Mouse (Mus musculus) granulocyte monocyte progenitor cell, adult 5-6 weeks (primary cell): ENCODE data around the gene Fam71a. TPM values are rescaled to one million over a fixed set of nuclear protein-coding genes. Genes with fewer than 3 reads are reported as not detected.

Experiments
- ATAC-seq: replicated peaks from 2 replicates; pipeline ENCODE4 v1.8.0; 2016; ENCODE audit warnings: mild to moderate bottlenecking, moderate TSS enrichment, inconsistent platforms; ENCODE audit not compliant: poor library complexity, severe bottlenecking
- total RNA-seq, 2 experiments: library from RNA; stranded (forward) in 1 of 2; stranded (reverse) in 1 of 2; fragments of 200-712, 200-1000 nt in 1 of 2; fragments of >200 nt in 1 of 2; fragmentation: Nextera tagmentation in 1 of 2; gene quantifications; 2 replicates each; pipeline ENCODE4 v1.2.3; 2014 to 2017

Gene Fam71a
- total RNA-seq, 2 experiments from 2014 or later = 1.1 TPM; not detected in 1

DNA sequence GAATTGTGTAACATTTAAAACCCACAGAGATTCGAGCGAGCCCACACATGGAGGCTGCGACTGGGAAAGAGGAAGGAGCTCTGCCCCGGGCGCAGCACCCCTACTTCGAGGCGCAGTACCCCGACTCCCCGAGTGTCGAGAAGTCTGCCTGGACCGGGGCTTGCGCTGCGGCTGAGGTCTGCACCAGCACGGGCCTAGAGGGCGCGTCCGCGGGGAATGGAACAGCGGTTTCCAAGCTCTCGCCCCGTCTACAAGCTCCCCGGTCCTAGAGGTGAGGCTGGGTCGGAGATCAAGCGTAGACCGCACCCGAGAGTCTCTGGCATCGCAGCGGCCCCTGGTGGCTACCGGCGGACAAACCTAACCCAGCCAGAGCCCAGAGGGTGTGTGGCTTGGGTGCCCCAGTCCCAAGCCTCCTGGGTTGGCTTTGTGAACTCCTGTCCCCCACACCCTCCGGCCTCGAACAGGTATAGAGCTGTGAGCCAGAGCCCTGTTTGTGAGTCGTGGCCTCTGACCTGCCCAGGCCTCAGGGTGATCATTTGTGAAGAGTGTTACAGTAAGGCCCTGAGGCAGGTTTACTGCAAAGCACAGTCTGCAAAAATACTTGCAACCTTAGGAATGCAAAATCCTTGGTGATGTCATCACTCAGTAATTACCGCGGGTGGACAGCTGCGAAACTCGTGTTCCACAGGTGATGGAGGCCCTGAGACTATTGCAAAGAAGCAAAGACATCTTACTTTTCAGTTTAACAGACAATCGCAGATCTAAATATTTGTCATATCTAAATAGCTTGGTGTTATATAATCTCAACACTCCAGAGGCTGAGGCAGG is 38.6 kb downstream of the Fam71a start:
- peak; percentile 83 for ATAC-seq

DNA sequence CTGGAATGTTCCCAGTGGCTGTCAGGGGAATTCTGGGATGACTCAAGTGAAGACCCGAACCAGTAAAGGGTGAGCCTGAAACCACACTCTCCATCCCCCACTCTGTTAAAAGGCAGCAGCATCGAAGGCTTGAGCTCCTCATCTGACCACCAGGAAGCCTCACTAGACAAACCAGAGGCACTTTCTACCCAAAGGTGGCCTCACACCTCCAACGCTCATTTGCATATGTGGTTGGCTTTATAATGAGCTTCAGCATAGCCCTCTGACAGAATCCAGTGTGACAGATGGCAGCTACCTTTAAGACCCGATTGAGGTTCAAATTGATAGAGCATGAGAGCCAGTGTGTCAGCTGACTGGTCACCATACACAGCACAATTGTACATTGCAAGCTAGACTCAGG is 40.3 kb downstream of the Fam71a start:
- ATAC-seq = no peak

DNA sequence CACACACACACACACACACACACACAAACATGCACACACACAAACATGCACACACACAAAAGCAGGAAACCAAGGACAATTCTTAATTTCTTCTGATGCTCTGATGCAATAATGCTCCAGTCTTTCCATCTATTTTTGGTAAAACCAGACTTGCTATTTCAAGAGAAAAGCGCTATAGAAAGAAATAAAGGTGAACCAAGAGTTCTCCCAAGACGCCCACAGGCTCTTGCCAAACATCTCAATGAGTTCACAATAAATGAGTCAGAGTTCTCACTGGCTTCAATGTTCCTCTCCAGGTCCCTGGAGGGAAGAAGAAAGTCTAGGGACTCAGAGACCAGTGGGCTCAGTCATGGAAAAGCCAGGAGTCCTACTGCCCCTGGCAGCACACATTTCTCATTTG is 40.9 kb downstream of the Fam71a start:
- ATAC-seq = peak; percentile 26

DNA sequence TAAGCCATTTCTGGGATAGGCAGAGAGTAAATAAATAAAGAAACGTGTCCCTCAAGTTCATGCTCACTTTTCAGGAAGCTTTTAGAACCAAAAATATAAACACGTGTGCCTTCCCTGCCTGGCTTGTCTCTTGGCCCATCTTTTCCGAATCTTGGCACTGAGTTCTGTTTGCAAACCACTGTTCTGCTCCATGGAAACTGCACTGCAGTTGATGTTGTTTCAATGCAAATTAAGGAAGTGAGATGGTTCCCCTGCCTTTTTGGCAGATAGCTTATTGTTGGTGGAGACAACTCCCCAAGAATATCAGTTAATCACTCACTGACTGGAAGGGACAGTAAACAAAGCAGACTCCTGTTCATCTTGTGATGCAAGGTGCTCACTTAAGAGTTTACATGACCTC is 41.9 kb downstream of the Fam71a start:
- ATAC-seq = peak; percentile 42

DNA sequence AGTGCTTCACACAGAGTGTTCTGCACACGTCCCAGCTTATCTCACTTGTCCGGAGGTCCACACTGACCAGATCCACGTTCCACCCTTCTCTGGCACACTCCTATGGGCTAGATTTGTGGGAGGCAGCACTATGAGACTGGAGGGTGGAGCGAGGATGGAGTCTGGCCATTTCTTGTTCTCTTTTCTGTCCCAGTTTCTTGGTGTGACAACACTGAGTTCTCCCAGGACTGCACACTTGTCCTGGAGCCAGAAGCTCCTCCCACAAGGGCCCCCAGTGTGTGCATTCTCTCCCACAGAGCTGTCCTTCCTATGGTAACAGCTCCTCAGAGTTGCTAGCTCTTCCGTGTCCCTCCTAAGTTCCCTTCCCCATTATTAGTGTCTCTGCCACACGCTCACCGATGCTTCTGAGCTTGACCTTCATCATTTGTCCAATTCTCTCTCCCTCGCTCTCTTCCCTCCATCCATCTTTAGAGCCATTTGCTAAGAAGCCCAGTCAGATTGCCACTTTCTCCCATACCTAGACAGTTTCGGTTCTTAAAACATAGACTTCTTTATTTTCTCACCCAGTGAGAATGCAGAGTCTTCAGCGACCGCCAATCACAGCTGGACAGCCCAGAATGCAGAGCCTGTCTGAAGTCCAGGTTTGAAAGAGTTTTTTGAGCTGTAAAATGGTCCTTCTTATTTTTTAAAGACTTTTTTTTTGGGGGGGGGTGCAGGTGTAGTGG is 48.9 kb downstream of the Fam71a start:
- no peak for ATAC-seq

DNA sequence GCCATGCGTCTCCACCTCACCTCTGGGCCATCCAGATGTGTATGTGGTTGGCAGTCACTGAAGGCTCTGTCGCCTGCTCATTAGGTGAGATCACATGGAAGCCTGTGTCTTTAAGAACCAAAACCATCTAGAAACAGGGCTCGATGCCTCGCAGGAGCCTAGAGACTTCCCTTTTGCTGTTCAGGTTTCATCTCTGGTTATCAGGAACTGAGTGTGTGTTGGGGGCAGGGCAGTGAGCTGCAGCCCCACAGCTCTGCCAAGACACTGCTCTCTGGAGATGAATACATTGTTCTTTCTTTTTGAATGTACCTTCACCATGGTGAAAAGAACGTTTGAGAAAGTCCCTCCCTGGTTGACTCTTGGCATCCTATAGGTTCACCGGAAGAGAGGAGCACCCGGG is 49.7 kb downstream of the Fam71a start:
- ATAC-seq = peak; percentile 45

Other genes with a start within 250 kb of the Fam71a start
- 27.0 and 34.8 TPM in 2 replicates for gene Angel2, start 239.7 kb downstream of the Fam71a start, total RNA-seq (2014; fragmentation: Nextera tagmentation)
- 29.4 and 49.4 TPM in 2 replicates for gene Angel2, start 239.7 kb downstream of the Fam71a start, total RNA-seq (2017)
- 0.64 TPM in 1 of 2 replicates, not detected in the other for gene Vash2, start 185.5 kb downstream of the Fam71a start, total RNA-seq (2014; fragmentation: Nextera tagmentation)
- gene Vash2, start 185.5 kb downstream of the Fam71a start, total RNA-seq (2017) = 0.21 TPM in 1 of 2 replicates, not detected in the other
- gene Flvcr1, start 138.7 kb downstream of the Fam71a start, total RNA-seq (2014; fragmentation: Nextera tagmentation) = 25.1 and 29.5 TPM in 2 replicates
- 27.0 and 32.6 TPM in 2 replicates for gene Flvcr1, start 138.7 kb downstream of the Fam71a start, total RNA-seq (2017)
- not detected in 2 replicates for gene Spata45, start 128.2 kb downstream of the Fam71a start, total RNA-seq (2014; fragmentation: Nextera tagmentation)
- gene Spata45, start 128.2 kb downstream of the Fam71a start, total RNA-seq (2017) = not detected in 2 replicates
- gene Tatdn3, start 101.9 kb downstream of the Fam71a start, total RNA-seq (2014; fragmentation: Nextera tagmentation) = 4.0 and 21.4 TPM in 2 replicates
- 9.3 and 12.5 TPM in 2 replicates for gene Tatdn3, start 101.9 kb downstream of the Fam71a start, total RNA-seq (2017)
- gene Nsl1, start 101.8 kb downstream of the Fam71a start, total RNA-seq (2014; fragmentation: Nextera tagmentation) = 11.1 and 12.6 TPM in 2 replicates
- gene Nsl1, start 101.8 kb downstream of the Fam71a start, total RNA-seq (2017) = 14.1 and 17.6 TPM in 2 replicates
- gene Batf3, start 67.0 kb downstream of the Fam71a start, total RNA-seq (2014; fragmentation: Nextera tagmentation) = not detected in 2 replicates
- gene Batf3, start 67.0 kb downstream of the Fam71a start, total RNA-seq (2017) = not detected in 2 replicates
- gene Atf3, start 53.2 kb upstream of the Fam71a start, total RNA-seq (2014; fragmentation: Nextera tagmentation) = not detected in 2 replicates
- gene Atf3, start 53.2 kb upstream of the Fam71a start, total RNA-seq (2017) = 8.7 and 12.8 TPM in 2 replicates
- gene Nenf, start 153.4 kb upstream of the Fam71a start, total RNA-seq (2014; fragmentation: Nextera tagmentation) = 36.7 and 54.4 TPM in 2 replicates
- gene Nenf, start 153.4 kb upstream of the Fam71a start, total RNA-seq (2017) = 5.5 and 9.8 TPM in 2 replicates
- gene Tmem206, start 161.1 kb upstream of the Fam71a start, total RNA-seq (2014; fragmentation: Nextera tagmentation) = 25.5 and 27.2 TPM in 2 replicates
- 19.7 and 23.2 TPM in 2 replicates for gene Tmem206, start 161.1 kb upstream of the Fam71a start, total RNA-seq (2017)
- gene Ppp2r5a, start 238.5 kb upstream of the Fam71a start, total RNA-seq (2014; fragmentation: Nextera tagmentation) = 117 and 162 TPM in 2 replicates
- 122 and 183 TPM in 2 replicates for gene Ppp2r5a, start 238.5 kb upstream of the Fam71a start, total RNA-seq (2017)